Mouse (Mus musculus) v-Abl transformed pro-B cells (cell line): ENCODE data around the gene Mndal.
"Not testable (repeated sequence)": the region's sequence is repeated elsewhere in the genome, so short reads cannot be mapped to it uniquely, and the experiment has no call there.

ENCODE experiments used
- in situ Hi-C, 2 experiments: fragments of 400-800 bp; cut with MboI; formaldehyde crosslinking; loops; one replicate each; pipeline ENCODE4 v1.15.1; 2025; ENCODE audit not compliant: unreplicated experiment in 2 of 2

Mndal gene

DNA sequence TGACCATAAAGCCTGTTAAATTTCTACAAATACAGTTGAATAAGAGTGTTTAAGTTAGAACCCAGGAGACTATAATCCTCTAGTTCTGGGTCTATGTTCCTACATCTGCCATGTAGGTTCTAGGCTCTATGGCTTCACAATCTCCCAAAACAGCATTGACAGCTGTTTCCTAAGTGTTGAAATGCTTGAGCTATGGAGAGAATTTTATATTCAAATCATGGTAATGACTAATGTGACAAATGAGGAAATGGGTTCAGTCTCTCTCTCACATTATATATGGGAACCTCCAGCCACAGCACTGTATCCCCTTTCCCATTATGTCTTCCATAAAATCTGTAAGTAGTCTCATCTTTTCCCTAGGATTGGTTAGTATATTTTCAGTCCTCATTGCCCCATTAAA is 33.9 kb downstream of the Mndal start:
- in situ Hi-C loops = not testable (repeated sequence)

- in situ Hi-C loops = not testable (repeated sequence)
These were observed 36.4 kb downstream of the Mndal start for GRCm38 (mm10) chr1:173905885-173906284.

DNA sequence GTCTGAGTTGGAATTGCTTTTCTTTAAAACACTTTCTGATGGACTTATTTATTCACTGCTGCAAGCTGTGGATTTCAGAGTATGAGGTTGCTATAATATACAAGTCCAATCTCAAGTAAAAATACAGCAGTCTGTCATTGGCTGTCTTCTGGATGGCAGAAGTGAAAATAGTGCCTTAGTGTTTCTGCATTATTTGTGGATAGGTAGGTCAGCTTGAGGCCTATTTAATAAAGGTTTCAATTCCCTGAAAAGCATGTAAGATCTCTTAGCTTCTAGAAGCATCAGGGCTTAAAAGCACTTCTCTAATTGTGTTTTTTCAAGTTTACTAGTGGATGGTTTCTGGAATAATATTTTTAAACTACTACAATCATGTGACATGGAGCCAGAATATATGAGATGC is 52.5 kb downstream of the Mndal start:
- in situ Hi-C loops = not testable (repeated sequence)

DNA sequence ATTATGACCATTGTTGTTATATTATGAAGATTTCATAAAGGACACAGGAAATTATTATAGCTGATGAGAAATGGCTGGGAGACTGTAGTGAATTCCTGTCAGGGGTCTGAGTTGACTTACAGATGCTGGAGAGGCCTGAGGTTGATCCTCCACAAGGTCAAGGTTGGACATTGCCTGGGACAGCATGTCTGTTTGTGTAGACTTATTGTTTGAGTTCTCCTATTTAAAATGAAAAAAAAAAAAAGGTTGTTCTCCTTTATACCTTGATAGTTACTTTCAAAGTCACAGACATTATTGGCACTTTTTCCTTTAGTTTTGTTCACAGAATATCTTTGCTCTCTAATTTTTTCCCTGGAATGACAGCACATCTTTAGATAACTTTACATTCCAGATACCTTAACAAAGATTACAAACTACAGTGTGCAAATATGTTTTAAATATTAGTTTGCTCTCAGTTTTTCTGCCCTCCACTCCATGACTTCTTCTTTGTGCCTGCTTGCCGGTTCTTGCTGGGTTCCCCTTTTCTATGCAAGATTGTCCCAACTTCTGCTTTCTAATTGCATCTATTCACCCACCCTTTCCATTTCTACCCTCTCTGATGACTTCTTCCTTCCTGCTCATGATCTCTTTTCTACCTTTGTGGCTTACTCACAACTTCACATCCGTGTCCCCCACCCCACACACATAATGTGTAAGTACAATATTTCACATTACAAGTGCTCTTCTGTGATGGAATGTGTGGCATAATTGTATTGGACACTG is 55.1 kb downstream of the Mndal start:
- in situ Hi-C loops = not testable (repeated sequence)

- in situ Hi-C loops = not testable (repeated sequence)
These were observed 62.2 kb downstream of the Mndal start for GRCm38 (mm10) chr1:173880004-173880666.

DNA sequence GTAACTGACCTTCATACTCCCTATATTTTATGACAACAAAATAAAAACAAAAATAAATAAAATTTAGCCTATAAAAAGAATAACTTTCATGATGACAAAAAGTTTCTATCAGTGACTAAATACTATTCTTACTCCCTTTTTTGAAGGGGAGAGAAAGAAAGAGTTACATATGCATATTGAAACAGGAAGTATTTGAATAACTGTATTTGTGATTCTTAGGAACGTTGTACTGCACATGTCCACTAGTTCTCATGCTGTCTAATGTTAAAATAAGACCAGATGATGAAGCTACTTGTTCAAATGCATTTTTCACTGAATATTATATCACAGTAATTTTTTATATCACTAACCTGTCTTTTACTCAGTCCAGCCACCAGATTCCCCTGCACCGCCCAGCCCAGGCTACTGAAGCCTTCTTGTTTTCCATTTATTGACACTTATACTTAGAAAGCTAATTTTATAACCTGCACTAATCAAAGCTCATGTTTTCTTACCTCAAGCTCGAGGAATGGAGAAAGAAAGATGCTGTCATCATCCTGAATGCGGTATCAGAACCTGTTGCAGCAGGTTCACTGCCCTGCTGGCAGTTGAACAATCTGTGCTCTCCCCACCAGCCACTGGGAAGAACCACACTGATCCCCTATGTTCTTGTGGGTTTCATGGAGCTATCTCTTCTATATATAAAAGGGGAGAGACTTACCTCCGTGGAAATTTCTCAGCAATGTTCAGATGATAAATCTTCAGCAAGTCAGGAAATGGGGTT is 62.9 kb downstream of the Mndal start:
- in situ Hi-C loops = loop anchor here (5.0 kb wide), 1 partner anchor 63 kb away; the partner anchor contains the start of genes Ifi203 (in 2 of the 2) and Mndal (in 2 of the 2)

GRCm38 (mm10) chr1:173878264-173878663 is 64.0 kb downstream of the Mndal start:
- in situ Hi-C loops = loop anchor here (5.0 kb wide), 1 partner anchor 64 kb away; the partner anchor contains the start of genes Ifi203 (in 2 of the 2) and Mndal (in 2 of the 2)

GRCm38 (mm10) chr1:173877125-173877524 is 65.2 kb downstream of the Mndal start:
- in situ Hi-C loops = loop anchor here (5.0 kb wide), 1 partner anchor 65 kb away; the partner anchor contains the start of genes Ifi203 (in 2 of the 2) and Mndal (in 2 of the 2)

DNA sequence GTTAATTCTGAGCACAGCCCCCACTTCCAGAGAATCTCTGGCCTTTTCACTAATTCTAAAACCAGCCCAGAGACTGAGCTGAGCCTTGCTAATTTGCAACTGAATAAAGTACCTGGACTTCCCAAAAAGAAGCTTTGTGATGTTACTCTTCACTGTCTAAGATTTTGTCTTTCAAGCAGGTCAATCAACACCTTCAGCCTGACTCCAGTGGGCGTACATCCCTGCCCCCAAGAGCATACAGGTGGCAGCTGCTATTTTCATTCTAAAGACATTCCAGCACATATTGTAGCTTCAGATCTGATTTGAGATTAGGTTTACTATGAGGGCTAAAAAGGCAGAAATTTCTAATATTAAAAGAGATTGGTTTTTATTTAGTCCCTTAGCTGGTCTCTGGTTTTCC is 73.7 kb downstream of the Mndal start:
- in situ Hi-C loops = loop anchor here (10.0 kb wide), 3 partner anchors 224 to 414 kb away; no protein-coding TSS in a partner anchor

- in situ Hi-C loops = loop anchor here (10.0 kb wide), 3 partner anchors 222 to 412 kb away; no protein-coding TSS in a partner anchor
These were observed 75.8 kb downstream of the Mndal start for GRCm38 (mm10) chr1:173866504-173866903.

DNA sequence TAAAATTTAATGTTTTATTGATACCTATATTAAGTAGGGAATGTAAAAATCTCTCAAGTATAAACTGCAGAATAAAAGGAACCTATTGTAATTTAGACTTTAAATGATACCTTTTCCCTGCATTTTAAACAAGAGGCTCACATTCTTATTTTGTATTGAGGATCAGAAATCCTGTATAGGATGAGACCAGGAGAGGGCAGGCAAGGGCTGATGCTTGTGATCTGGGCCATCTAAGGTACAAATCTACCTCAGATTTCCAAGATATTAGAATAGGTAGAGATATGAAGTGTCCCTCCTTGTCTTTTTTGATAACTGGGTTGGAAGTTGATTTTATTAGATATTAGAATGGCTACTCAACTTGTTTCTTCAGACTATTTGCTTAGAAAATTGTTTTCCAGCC is 88.6 kb downstream of the Mndal start:
- in situ Hi-C loops = loop anchor here in 1 of 2 experiments (10.0 kb wide), 1 partner anchor 611 kb away; no protein-coding TSS in a partner anchor

DNA sequence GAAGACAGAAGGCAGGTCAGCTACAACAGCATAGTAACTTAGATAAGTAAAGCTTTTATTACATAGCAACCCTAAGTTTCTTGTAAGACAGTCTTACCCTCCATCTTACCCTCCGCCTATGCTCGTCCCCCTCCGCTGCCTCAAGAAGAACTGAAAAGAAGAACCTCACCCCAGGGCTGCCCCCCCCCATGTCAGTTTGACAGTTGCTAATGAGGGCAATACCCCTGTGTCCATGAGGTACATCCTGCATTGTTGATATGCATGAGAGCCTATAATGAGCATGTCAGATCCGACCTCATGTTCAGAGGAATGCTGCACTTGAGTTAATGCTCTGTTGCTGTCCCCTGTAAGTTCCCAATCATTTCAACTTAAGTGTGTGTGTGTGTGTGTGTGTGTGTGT is 89.4 kb downstream of the Mndal start:
- in situ Hi-C loops = loop anchor here in 1 of 2 experiments (10.0 kb wide), 1 partner anchor 612 kb away; no protein-coding TSS in a partner anchor

DNA sequence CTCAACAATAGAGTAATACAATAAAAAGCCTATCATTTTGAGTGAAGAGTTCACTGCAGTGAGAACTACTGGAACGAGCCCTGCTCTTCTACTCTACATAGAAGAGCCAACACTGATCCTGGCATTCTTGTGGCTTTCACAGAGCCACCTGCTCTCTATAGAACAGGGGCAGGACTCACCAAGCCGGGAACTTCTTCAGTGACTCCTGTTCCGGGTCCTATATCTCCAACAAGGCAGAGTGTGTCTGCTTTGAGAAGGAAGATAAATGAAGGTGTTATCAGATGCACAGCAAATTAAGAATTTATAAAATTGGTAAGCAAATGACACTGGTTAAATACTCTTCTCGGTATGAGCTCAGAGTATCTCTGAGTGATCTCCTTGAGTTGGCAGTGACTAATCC is 96.1 kb downstream of the Mndal start:
- in situ Hi-C loops = loop anchor here (5.0 kb wide), 1 partner anchor 131 kb away; no protein-coding TSS in a partner anchor

GRCm38 (mm10) chr1:173844754-173845153 is 97.5 kb downstream of the Mndal start:
- in situ Hi-C loops = loop anchor here (5.0 kb wide), 1 partner anchor 133 kb away; no protein-coding TSS in a partner anchor

DNA sequence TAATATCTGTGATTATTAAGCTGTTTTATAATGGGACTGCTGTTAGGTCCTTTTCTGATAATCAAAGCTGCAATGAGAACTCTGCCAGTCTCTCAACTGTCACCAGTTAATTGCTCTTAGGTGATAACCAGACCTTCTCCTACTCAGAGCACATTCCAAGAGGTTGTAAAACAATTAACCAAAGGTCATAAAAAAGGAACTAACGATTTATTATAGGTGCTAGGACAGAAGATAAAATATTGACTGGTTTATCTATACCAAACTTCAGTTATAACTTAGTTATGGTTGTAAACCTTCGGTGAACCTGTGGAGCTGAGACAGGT is 120.8 kb downstream of the Mndal start:
- in situ Hi-C loops = not testable (repeated sequence)

DNA sequence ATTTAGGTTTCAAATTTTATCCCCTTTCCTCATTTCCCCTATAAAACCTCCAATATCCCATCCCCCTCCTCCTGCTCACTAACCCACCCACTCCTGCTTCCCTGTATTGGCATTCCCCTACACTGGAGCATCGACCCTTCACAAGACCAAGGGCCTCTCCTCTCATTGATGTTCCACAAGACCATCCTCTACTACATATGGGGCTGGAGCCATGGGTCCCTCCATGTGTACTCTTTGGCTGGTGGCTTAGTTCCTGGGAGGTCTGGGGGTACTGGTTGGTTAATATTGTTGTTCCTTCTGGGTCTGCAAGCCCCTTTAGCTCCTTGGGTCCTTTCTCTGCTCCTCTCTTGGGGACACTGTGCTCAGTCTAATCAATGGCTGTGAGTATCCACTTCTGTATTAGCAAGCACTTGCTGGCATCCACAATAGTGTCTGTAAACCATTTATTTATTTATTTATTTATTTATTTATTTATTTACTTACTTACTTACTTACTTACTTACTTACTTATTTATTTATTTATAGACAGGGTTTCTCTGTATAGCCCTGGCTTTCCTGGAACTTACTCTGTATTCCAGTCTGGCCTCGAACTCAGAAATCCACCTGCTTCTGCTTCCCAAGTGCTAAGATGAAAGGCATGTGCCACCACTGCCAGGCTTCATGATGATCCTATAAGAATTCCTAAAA is 121.4 kb downstream of the Mndal start:
- in situ Hi-C loops = not testable (repeated sequence)

GRCm38 (mm10) chr1:173809294-173809693 is 133.0 kb downstream of the Mndal start:
- in situ Hi-C loops = loop anchor here in 1 of 2 experiments (5.0 kb wide), 1 partner anchor 138 kb away; no protein-coding TSS in a partner anchor

- in situ Hi-C loops = not testable (repeated sequence)
These were observed 139.5 kb downstream of the Mndal start for GRCm38 (mm10) chr1:173802689-173803281.

DNA sequence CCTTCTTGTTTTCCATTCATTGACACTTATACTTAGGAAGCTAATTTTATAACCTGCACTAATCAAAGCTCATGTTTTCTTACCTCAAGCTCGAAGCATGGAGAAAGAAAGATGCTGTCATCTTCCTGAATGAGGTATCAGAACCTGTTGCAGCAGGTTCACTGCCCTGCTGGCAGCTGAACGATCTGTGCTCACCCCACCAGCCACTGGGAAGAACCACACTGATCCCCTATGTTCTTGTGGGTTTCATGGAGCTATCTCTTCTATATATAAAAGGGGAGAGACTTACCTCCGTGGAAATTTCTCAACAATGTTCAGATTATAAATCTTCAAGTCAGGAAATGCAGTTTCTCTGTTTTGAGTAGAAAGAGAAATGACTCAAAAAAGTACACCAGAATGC is 140.1 kb downstream of the Mndal start:
- in situ Hi-C loops = not testable (repeated sequence)

DNA sequence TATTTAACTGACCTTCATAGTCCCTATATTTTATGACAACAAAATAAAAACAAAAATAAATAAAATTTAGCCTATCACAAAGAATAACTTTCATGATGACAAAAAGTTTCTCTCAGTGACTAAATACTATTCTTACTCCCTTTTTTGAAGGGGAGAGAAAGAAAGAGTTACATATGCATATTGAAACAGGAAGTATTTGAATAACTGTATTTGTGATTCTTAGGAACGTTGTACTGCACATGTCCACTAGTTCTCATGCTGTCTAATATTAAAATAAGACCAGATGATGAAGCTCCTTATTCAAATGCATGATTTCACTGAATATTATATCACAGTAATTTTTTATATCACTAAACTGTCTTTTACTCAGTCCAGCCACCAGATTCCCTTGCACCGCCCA is 140.5 kb downstream of the Mndal start:
- in situ Hi-C loops = not testable (repeated sequence)
